Mouse (Mus musculus): ENCODE measurements around the gene Ocln. TPM values are rescaled to one million over a fixed set of nuclear protein-coding genes. Genes with fewer than 3 reads are reported as not detected.
A peak's percentile ranks its signal among the peaks of the same experiment; 100 is the strongest.

Gene Ocln
- polyA plus RNA-seq, 1 experiment from 2014 or later, result 14.6 TPM

DNA sequence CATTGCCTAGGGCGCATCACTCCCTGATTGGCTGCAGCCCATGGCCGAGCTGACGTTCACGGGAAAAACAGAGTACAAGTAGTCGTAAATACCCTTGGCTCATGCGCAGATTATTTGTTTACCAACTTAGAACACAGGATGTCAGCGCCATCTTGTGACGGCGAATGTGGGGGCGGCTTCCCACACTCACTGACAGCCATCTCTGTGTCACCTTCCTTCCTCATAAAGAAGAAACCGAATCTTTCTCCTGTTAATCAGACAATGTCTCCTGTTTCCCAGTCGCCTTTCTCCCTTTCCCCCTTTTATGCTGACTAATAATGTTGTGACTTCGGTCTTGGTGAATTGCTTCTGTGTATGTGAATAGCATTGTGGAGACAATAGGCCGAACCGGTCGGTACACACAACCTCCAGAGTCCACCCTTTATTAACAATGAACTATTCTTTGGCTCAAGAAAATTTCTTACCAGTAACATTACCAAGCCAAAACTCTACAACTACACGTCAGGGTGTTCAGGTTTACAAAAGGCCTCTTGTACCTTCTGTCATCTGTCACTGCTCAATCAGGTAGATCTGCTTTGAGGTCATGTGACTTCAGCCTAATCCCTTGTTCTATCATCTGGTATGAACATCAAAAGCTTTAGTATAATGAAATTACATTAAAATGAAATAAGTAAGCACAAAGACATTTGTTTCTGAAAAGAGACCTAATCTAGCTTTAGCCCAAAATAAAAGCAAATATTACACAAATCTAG, 41.7 kb upstream of the Ocln start:
- Histone ChIP-seq H3K4me3 (ENCODE audit: low read depth, low read length) (peak overlapping the region; percentile 27), H3K4me1 (ENCODE audit: insufficient read depth) (0 out of 2 replicates have a peak, but pooled peaks cover 5% of the 10 kb centered on the region), H3K36me3 (replicated peaks; ENCODE audit: insufficient read depth, low read length) (no peaks in the 10 kb centered on the region), H3K9me3 (ENCODE audit: low read length) (no peaks in the 10 kb centered on the region), H3K27ac (ENCODE audit: low read depth) (peak overlapping the region; percentile 87), H3K4me2 (ENCODE audit: low read depth, low read length) (peak overlapping the region; percentile 60), H3K27me3 (ENCODE audit: insufficient read depth, low read length) (no peaks in the 10 kb centered on the region), H3K9ac (replicated peaks) (no peak overlapping the region)
- WGBS (ENCODE audit: insufficient replicate concordance), result 53% methylated on average over 11 of the region's 17 CpGs
- no peak for DNase-seq
- TF ChIP-seq CTCF (IDR thresholded peaks at IDR 0.05; ENCODE audit: low read depth), result peak; percentile 34
- no peak for TF ChIP-seq EP300 (IDR thresholded peaks at IDR 0.05; ENCODE audit: low read depth)
- ATAC-seq, result peak; percentile 85

DNA sequence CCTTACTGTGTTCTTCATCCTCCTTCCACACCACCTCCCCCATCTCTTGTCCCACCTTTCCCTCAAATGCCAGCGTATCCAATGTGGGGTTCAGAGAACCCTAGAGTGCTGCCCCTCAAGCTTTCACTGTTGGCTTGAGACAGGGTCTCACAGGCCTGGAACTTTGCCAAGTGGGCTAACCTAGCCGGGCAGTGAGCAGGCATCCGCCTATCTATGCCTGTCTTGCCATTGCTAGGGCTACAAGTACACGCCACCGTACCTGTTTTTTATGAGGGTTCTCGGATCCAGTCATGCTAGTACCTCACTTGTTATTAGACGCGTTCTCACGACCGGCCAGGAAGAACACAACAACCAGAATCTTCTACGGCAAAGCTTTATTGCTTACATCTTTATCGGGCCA, 36.1 kb upstream of the Ocln start:
- ATAC-seq (peak; percentile 49), DNase-seq (no peak)
- WGBS (ENCODE audit: insufficient replicate concordance), result 81% methylated on average over 11 of the region's 12 CpGs
- Histone ChIP-seq H3K4me1 (ENCODE audit: insufficient read depth) (no peaks in the 10 kb centered on the region; the same call in 1 of the 2 replicates), H3K4me2 (ENCODE audit: low read depth, low read length) (peak overlapping the region; percentile 48; the same call in 1 of the 2 replicates), H3K27ac (ENCODE audit: low read depth) (no peak overlapping the region), H3K9me3 (ENCODE audit: low read length) (no peaks in the 10 kb centered on the region), H3K9ac (replicated peaks) (no peak overlapping the region), H3K36me3 (replicated peaks; ENCODE audit: insufficient read depth, low read length) (peaks cover 10% of the 10 kb centered on the region), H3K4me3 (ENCODE audit: low read depth, low read length) (peak overlapping the region; percentile 30), H3K27me3 (ENCODE audit: insufficient read depth, low read length) (no peaks in the 10 kb centered on the region)
- TF ChIP-seq EP300 (IDR thresholded peaks at IDR 0.05; ENCODE audit: low read depth) (no peak), CTCF (IDR thresholded peaks at IDR 0.05; ENCODE audit: low read depth) (no peak)

DNA sequence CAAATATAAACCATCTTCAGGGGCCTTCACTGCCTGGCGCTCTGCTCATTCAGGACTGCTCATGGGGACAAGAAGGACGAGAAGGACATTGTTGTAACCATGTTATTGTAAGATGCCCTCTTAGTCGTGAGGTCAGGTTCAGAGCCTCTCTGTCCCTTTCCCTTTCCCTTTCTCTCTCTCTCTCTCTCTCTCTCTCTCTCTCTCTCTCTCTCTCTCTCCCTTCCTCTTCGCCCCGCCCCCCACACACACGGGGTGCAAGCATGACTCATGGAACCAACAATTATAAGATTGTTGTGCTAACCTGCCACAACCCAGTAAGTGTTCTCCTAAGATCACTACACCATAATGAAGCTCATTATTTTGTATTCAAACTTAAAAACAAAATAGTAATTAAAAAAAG, 29.6 kb upstream of the Ocln start:
- TF ChIP-seq CTCF (IDR thresholded peaks at IDR 0.05; ENCODE audit: low read depth) (no peak), EP300 (IDR thresholded peaks at IDR 0.05; ENCODE audit: low read depth) (no peak)
- no peak for DNase-seq
- H3K36me3 ChIP-seq (replicated peaks; ENCODE audit: insufficient read depth, low read length), result no peaks in the 10 kb centered on the region
- 0 out of 2 replicates have a peak, but pooled peaks cover 6% of the 10 kb centered on the region for H3K4me1 ChIP-seq (ENCODE audit: insufficient read depth)
- H3K4me3 ChIP-seq (ENCODE audit: low read depth, low read length), result no peak overlapping the region
- ATAC-seq, result no peak
- no peak overlapping the region for H3K4me2 ChIP-seq (ENCODE audit: low read depth, low read length)
- no peak overlapping the region; the same call in 1 of the 2 replicates for H3K27ac ChIP-seq (ENCODE audit: low read depth)
- no peaks in the 10 kb centered on the region for H3K27me3 ChIP-seq (ENCODE audit: insufficient read depth, low read length)
- no peak overlapping the region for H3K9ac ChIP-seq (replicated peaks)
- no peaks in the 10 kb centered on the region for H3K9me3 ChIP-seq (ENCODE audit: low read length)
- WGBS (ENCODE audit: insufficient replicate concordance), result 56% methylated on average over 6 of the region's 6 CpGs

DNA sequence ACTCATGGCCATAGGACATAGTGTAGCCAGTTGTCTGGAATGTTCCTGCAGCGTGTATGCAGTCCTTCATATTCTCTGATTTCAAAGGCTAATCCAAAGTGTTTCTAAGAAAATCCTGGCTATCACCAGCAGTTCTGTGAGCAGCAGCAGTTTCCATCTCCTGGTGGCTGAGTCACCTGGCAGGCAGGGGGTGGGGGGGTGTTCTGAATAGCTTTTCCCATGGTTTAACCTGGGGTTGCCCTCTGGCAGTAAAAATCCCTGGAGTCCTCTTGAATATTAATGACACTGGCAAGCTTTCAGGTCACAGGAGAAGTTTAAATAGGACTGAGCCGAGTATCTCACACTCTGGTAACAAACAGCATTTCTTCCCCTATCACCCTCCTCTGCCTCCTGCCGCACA, 29.2 kb upstream of the Ocln start:
- Histone ChIP-seq H3K4me2 (ENCODE audit: low read depth, low read length) (no peak overlapping the region), H3K36me3 (replicated peaks; ENCODE audit: insufficient read depth, low read length) (no peaks in the 10 kb centered on the region), H3K27me3 (ENCODE audit: insufficient read depth, low read length) (no peaks in the 10 kb centered on the region), H3K4me1 (ENCODE audit: insufficient read depth) (peaks cover 6% of the 10 kb centered on the region; the same call in 1 of the 2 replicates), H3K9me3 (ENCODE audit: low read length) (no peaks in the 10 kb centered on the region), H3K9ac (replicated peaks) (no peak overlapping the region), H3K27ac (ENCODE audit: low read depth) (no peak overlapping the region; the same call in 1 of the 2 replicates), H3K4me3 (ENCODE audit: low read depth, low read length) (no peak overlapping the region)
- 52% methylated on average over 3 of the region's 3 CpGs for WGBS (ENCODE audit: insufficient replicate concordance)
- ATAC-seq (no peak), DNase-seq (no peak)
- no peak for TF ChIP-seq CTCF (IDR thresholded peaks at IDR 0.05; ENCODE audit: low read depth)
- no peak for TF ChIP-seq EP300 (IDR thresholded peaks at IDR 0.05; ENCODE audit: low read depth)

DNA sequence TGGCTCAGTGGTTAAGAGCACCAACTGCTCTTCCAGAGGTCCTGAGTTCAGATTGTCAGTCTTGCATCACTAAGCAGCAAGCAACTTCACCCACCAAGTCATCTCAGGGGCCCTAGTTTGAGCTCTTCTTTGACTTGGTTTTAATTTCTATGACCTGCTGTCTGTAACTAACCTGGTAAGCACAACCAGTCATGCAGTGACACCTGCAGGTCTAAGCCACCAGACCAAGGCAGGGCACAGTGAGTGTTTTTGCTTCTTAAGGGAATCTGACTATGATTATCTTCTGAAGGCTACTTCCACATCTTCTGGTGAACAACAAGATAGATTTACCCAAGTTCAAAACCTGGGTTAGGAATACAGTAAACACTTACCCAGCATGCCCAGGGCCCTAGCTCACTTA, 27.4 kb upstream of the Ocln start:
- DNase-seq (no peak), ATAC-seq (no peak)
- Histone ChIP-seq H3K9ac (replicated peaks) (no peak overlapping the region), H3K4me1 (ENCODE audit: insufficient read depth) (peaks cover 6% of the 10 kb centered on the region; the same call in 1 of the 2 replicates), H3K9me3 (ENCODE audit: low read length) (no peaks in the 10 kb centered on the region), H3K4me2 (ENCODE audit: low read depth, low read length) (no peak overlapping the region), H3K36me3 (replicated peaks; ENCODE audit: insufficient read depth, low read length) (no peaks in the 10 kb centered on the region), H3K27me3 (ENCODE audit: insufficient read depth, low read length) (no peaks in the 10 kb centered on the region), H3K4me3 (ENCODE audit: low read depth, low read length) (no peak overlapping the region), H3K27ac (ENCODE audit: low read depth) (peak overlapping the region; percentile 76)
- TF ChIP-seq CTCF (IDR thresholded peaks at IDR 0.05; ENCODE audit: low read depth), result peak; percentile 58
- TF ChIP-seq EP300 (IDR thresholded peaks at IDR 0.05; ENCODE audit: low read depth), result no peak

DNA sequence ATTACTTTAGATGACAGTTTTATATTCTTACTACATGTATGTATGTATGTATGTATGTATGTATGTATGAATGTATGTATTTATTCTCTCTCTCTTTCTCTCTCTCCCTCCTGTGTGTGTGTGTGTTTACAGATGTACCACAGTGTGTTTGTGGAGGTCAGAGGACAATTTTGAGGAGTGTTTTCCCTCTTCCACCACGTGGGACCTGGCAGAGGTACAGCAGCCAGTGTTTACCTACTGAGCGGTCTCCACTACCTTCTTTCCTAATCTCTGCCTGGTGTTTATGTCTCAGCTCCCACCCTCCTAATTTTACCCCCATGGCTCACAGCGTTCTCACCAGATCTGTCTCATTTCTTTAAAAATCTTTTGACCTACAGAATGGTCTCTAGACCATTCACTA, 26.7 kb upstream of the Ocln start:
- no peaks in the 10 kb centered on the region for H3K9me3 ChIP-seq (ENCODE audit: low read length)
- no peaks in the 10 kb centered on the region for H3K36me3 ChIP-seq (replicated peaks; ENCODE audit: insufficient read depth, low read length)
- TF ChIP-seq CTCF (IDR thresholded peaks at IDR 0.05; ENCODE audit: low read depth), result no peak
- no peak for TF ChIP-seq EP300 (IDR thresholded peaks at IDR 0.05; ENCODE audit: low read depth)
- H3K4me2 ChIP-seq (ENCODE audit: low read depth, low read length), result no peak overlapping the region
- no peak overlapping the region for H3K4me3 ChIP-seq (ENCODE audit: low read depth, low read length)
- H3K4me1 ChIP-seq (ENCODE audit: insufficient read depth), result peaks cover 6% of the 10 kb centered on the region; the same call in 1 of the 2 replicates
- peak overlapping the region; percentile 76 for H3K27ac ChIP-seq (ENCODE audit: low read depth)
- ATAC-seq (peak; percentile 88), DNase-seq (peak; percentile 73)
- H3K9ac ChIP-seq (replicated peaks), result no peak overlapping the region
- 41% methylated on average over 3 of the region's 3 CpGs for WGBS (ENCODE audit: insufficient replicate concordance)
- H3K27me3 ChIP-seq (ENCODE audit: insufficient read depth, low read length), result no peaks in the 10 kb centered on the region

All from liver, postnatal 0 days (tissue).